Mouse (Mus musculus) midbrain, postnatal 0 days (tissue): ENCODE data around the gene Dand5. TPM values are rescaled to one million over a fixed set of nuclear protein-coding genes. Genes with fewer than 3 reads are reported as not detected.

ENCODE experiments used
- ATAC-seq: fragments of 200-750 bp; cut with Nextera tagmentation; 2 replicates; pipeline ENCODE4 v1.8.0; 2017; ENCODE audit warnings: moderate number of reproducible peaks, mild to moderate bottlenecking, moderate TSS enrichment, moderate library complexity; ENCODE audit not compliant: low FRiP score
- DNase-seq: peaks from one replicate; pipeline ENCODE4 v3.0.0-alpha.2; 2015; ENCODE audit warnings: low spot score
- H3K27ac ChIP-seq: fragments of 300-500 bp; sonication (generic); 2 replicates; pipeline ENCODE4 v1.5.1; 2014; ENCODE audit warnings: low read depth, mild to moderate bottlenecking, low read length, mixed read lengths
- H3K27me3 ChIP-seq: fragments of 300-500 bp; sonication (generic); 2 replicates; pipeline ENCODE4 v1.6.1; 2014; ENCODE audit warnings: low read length, control low read depth, mixed read lengths; ENCODE audit not compliant: insufficient read depth
- H3K36me3 ChIP-seq: fragments of 300-500 bp; sonication (generic); 2 replicates; pipeline ENCODE4 v1.6.1; 2014; ENCODE audit warnings: low read length, control low read depth, mixed read lengths; ENCODE audit not compliant: insufficient read depth
- H3K4me1 ChIP-seq: fragments of 300-500 bp; sonication (generic); 2 replicates; pipeline ENCODE4 v1.6.1; 2014; ENCODE audit warnings: mild to moderate bottlenecking, control low read depth, antibody characterized with exemption, low read length, mixed read lengths; ENCODE audit not compliant: insufficient read depth
- H3K4me2 ChIP-seq: fragments of 300-500 bp; sonication (generic); 2 replicates; pipeline ENCODE4 v1.6.1; 2014; ENCODE audit warnings: low read depth, mild to moderate bottlenecking, low read length, mixed read lengths; ENCODE audit not compliant: poor library complexity, severe bottlenecking
- H3K4me3 ChIP-seq: fragments of 300-500 bp; sonication (generic); 2 replicates; pipeline ENCODE4 v1.5.1; 2014; ENCODE audit warnings: low read depth, mild to moderate bottlenecking, low read length, moderate library complexity
- H3K9ac ChIP-seq: fragments of 300-500 bp; sonication (generic); replicated peaks from 2 replicates; pipeline ENCODE4 v1.6.1; 2014; ENCODE audit warnings: mild to moderate bottlenecking, low read length, moderate library complexity, mixed read lengths; ENCODE audit not compliant: poor library complexity, severe bottlenecking
- H3K9me3 ChIP-seq: fragments of 300-500 bp; sonication (generic); 2 replicates; pipeline ENCODE4 v1.6.1; 2016; ENCODE audit warnings: low read length, control low read depth
- CTCF ChIP-seq: IDR thresholded peaks from 2 replicates; pipeline ENCODE4 v1.5.1; 2016; ENCODE audit warnings: antibody characterized with exemption, mild to moderate bottlenecking
- WGBS: fragments of 180-500 bp; shearing (Covaris S2); extraction: QIAGEN DNeasy Blood & Tissue Kit; methylation state at CpG from one replicate; pipeline ENCODE4 v1.1.7; 2014; 5-methylcytosine and 5-hydroxymethylcytosine counted together
- polyA plus RNA-seq: library from polyadenylated mRNA; unstranded; fragments of >200 nt; fragmentation: Nextera tagmentation; extraction: Ambion mirVana; gene quantifications from 2 replicates; pipeline ENCODE4 v1.2.1, GENCODE M21; 2015
- total RNA-seq: library from RNA; depleted of rRNA; stranded (reverse); fragments of >200 nt; gene quantifications from 2 replicates; pipeline ENCODE4 v1.2.3, GENCODE M21; 2014

Gene Dand5
- total and polyA plus RNA-seq, 2 experiments from 2014 or later = 7.6 to 12.6 TPM

DNA sequence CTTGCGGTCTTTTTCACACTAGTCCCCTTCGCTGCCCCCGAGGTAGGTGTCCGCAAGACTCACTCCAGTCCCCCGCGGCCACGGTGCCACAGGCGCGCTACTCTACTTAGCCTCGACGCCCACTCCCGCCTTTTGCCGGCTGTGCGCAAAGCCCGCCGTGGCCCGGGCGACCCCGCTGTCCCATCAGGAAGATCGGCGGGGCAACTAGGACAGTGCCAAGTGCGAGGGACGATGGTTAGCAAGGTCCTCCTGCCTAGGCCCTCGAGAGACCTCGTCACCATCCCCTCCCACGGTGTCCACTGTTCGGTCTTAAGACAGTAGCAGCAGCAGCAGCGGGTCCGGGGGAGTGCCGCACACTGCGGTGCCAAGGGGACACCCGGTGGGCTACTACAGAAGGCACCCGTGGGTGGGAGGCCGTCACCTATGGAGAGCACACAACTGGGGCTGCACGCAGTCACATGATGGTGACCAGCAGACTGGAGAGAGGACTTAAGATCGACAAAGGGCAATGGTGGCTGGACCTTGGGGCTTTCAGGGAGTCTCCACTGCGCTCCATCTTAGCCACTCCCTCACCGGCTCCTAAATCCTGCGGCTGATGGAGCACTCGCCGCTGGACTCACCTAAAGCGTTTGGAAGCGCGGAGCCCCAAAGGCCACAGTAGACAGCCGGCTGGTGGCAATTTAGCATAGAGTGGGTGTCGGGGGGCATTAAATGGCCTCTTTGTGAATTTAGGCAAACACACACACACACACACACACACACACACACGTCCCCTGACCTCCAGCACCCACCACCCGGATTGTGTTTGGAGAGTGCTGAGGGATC, 37.7 kb downstream of the Dand5 start:
- H3K36me3 ChIP-seq = no peaks in the 10 kb centered on the region
- no peak overlapping the region; the same call in 1 of the 2 replicates for H3K9ac ChIP-seq
- 0 out of 2 replicates have a peak, but pooled peaks cover 9% of the 10 kb centered on the region for H3K4me1 ChIP-seq
- peak overlapping the region; percentile 32 for H3K4me2 ChIP-seq
- WGBS = 4% methylated on average over 46 of the region's 48 CpGs
- 0 out of 2 replicates have a peak overlapping the region, but pooled peaks have one; percentile 12 for H3K4me3 ChIP-seq
- no peak for TF ChIP-seq CTCF
- no peaks in the 10 kb centered on the region for H3K9me3 ChIP-seq
- peak overlapping the region; percentile 38; the same call in 1 of the 2 replicates for H3K27ac ChIP-seq
- H3K27me3 ChIP-seq = peaks cover 71% of the 10 kb centered on the region
- no peak for ATAC-seq
- no peak for DNase-seq

GRCm38 (mm10) chr8:84783919-84784581, 38.6 kb downstream of the Dand5 start:
- Histone ChIP-seq H3K9me3 (no peaks in the 10 kb centered on the region), H3K4me1 (0 out of 2 replicates have a peak, but pooled peaks cover 3% of the 10 kb centered on the region), H3K4me3 (0 out of 2 replicates have a peak overlapping the region, but pooled peaks have one; percentile 12), H3K27me3 (peaks cover 67% of the 10 kb centered on the region), H3K27ac (0 out of 2 replicates have a peak overlapping the region, but pooled peaks have one; percentile 38), H3K9ac (no peak overlapping the region), H3K36me3 (no peaks in the 10 kb centered on the region), H3K4me2 (peak overlapping the region; percentile 32)
- 2% methylated on average over 33 of the region's 33 CpGs for WGBS
- DNase-seq = no peak
- ATAC-seq = no peak
- no peak for TF ChIP-seq CTCF

DNA sequence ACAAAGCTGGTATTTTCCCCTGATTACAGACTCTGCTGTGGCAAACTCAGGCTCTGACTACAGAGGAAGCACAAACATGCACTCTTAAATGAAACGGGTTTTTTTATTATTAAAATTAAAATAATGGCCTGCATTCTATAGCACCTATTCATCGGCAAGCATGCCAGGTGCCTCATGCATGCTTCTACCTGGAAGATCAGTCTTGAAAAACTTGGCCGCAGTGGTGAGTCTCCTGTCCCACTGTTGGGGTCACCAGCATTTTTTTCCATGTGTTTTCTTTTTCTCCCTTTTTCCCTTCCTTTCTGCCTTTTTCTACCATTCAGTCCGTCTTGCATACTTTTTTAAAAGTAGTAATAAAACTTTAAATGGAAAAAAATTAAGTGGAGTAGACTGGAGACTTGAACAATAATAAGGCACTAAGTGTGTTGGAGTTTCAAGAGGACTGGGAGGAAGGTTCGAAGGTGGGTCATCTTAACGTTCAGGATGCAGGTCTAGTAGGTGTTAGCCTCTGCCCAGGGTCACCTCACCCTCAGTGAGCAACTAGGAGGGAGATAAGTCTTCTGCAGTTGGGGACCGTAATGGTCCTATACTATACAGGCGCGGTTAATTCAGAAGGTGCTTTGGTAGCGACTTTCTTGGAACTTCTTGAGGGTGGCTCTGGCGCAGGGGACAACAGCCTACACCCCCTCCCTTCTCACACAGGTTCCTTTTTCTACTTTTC, 39.3 kb downstream of the Dand5 start:
- H3K4me2 ChIP-seq = no peak overlapping the region

DNA sequence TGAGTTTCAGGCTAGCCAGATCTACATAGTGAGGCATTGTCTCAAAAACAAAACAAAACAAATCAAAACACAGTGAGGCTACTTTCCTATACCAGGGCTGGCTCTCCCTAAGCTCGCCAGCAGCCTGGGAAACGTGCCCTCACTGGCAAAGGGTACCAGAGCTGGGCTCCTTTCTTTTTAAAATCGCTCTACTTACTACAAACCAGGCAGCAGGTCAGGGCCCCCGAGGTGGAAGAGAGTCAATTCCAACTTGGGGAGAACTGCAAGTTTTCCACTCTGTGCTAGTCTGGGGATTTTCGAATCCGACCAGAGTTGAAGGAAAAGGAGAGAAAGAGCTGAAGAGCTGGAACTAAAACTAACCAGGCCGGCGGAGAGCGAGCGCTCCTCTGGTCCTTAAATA, 39.9 kb downstream of the Dand5 start:
- H3K4me3 ChIP-seq = no peak overlapping the region
- peaks cover 67% of the 10 kb centered on the region for H3K27me3 ChIP-seq
- H3K4me2 ChIP-seq = no peak overlapping the region
- H3K4me1 ChIP-seq = 0 out of 2 replicates have a peak, but pooled peaks cover 2% of the 10 kb centered on the region
- no peak overlapping the region for H3K9ac ChIP-seq
- ATAC-seq = no peak
- H3K9me3 ChIP-seq = no peaks in the 10 kb centered on the region
- TF ChIP-seq CTCF = no peak
- WGBS = 20% methylated on average over 10 of the region's 10 CpGs
- H3K36me3 ChIP-seq = no peaks in the 10 kb centered on the region
- no peak for DNase-seq
- no peak overlapping the region for H3K27ac ChIP-seq

More for the DNA sequence above, 39.3 kb downstream of the Dand5 start:
- Histone ChIP-seq H3K36me3 (no peaks in the 10 kb centered on the region), H3K27me3 (peaks cover 67% of the 10 kb centered on the region), H3K4me3 (no peak overlapping the region), H3K9ac (no peak overlapping the region), H3K4me1 (0 out of 2 replicates have a peak, but pooled peaks cover 2% of the 10 kb centered on the region), H3K27ac (no peak overlapping the region), H3K9me3 (no peaks in the 10 kb centered on the region)
- ATAC-seq = no peak
- no peak for DNase-seq
- no peak for TF ChIP-seq CTCF
- 18% methylated on average over 11 of the region's 11 CpGs for WGBS

GRCm38 (mm10) chr8:84781686-84782505, 40.7 kb downstream of the Dand5 start:
- Histone ChIP-seq H3K27me3 (peaks cover 65% of the 10 kb centered on the region), H3K4me1 (0 out of 2 replicates have a peak, but pooled peaks cover 2% of the 10 kb centered on the region), H3K4me3 (no peak overlapping the region), H3K9me3 (no peaks in the 10 kb centered on the region), H3K9ac (no peak overlapping the region), H3K4me2 (no peak overlapping the region), H3K27ac (no peak overlapping the region), H3K36me3 (no peaks in the 10 kb centered on the region)
- DNase-seq = no peak
- ATAC-seq = no peak
- 26% methylated on average over 5 of the region's 5 CpGs for WGBS
- no peak for TF ChIP-seq CTCF
